Mouse (Mus musculus) limb, embryonic 10.5 days (tissue): ENCODE results near the gene Mpv17. TPM values are rescaled to one million over a fixed set of nuclear protein-coding genes. Genes with fewer than 3 reads are reported as not detected.

Source experiments
- polyA plus RNA-seq: library from polyadenylated mRNA; unstranded; fragments of >200 nt; fragmentation: Nextera tagmentation; extraction: Ambion mirVana; gene quantifications from 2 replicates; pipeline ENCODE4 v1.2.1, GENCODE M21; 2016

The Mpv17 gene
- polyA plus RNA-seq, 1 experiment from 2014 or later: 66.0 TPM

Other genes starting within 250 kb of the Mpv17 start
- 403 and 414 TPM in 2 replicates for gene Ost4, start 246.5 kb downstream of the Mpv17 start, polyA plus RNA-seq
- gene Emilin1, start 240.8 kb downstream of the Mpv17 start, polyA plus RNA-seq: 202 and 241 TPM in 2 replicates
- gene Khk, start 232.8 kb downstream of the Mpv17 start, polyA plus RNA-seq: 7.1 and 7.8 TPM in 2 replicates
- 1.0 and 2.5 TPM in 2 replicates for gene Cgref1, start 208.7 kb downstream of the Mpv17 start, polyA plus RNA-seq
- 139 and 142 TPM in 2 replicates for gene Preb, start 193.9 kb downstream of the Mpv17 start, polyA plus RNA-seq
- gene Tcf23, start 185.6 kb downstream of the Mpv17 start, polyA plus RNA-seq: not detected in 2 replicates
- gene Atraid, start 105.9 kb downstream of the Mpv17 start, polyA plus RNA-seq: 51.8 and 69.7 TPM in 2 replicates
- 10.4 and 10.8 TPM in 2 replicates for gene Slc5a6, start 105.3 kb downstream of the Mpv17 start, polyA plus RNA-seq
- gene Cad, start 99.5 kb downstream of the Mpv17 start, polyA plus RNA-seq: 63.1 and 71.3 TPM in 2 replicates
- gene Dnajc5g, start 48.0 kb downstream of the Mpv17 start, polyA plus RNA-seq: not detected in 2 replicates
- 0.24 and 0.26 TPM in 2 replicates for gene Slc30a3, start 46.0 kb downstream of the Mpv17 start, polyA plus RNA-seq
- gene Trim54, start 37.5 kb downstream of the Mpv17 start, polyA plus RNA-seq: 0.23 TPM in 1 of 2 replicates, not detected in the other
- gene Ucn, start 15.4 kb downstream of the Mpv17 start, polyA plus RNA-seq: not detected in 2 replicates
- gene Gm29609, start 25.7 kb upstream of the Mpv17 start, polyA plus RNA-seq: 1.0 and 1.3 TPM in 2 replicates
- gene Gtf3c2, start 25.9 kb upstream of the Mpv17 start, polyA plus RNA-seq: 120 and 136 TPM in 2 replicates
- gene Snx17, start 39.0 kb upstream of the Mpv17 start, polyA plus RNA-seq: 128 and 140 TPM in 2 replicates
- gene Eif2b4, start 39.2 kb upstream of the Mpv17 start, polyA plus RNA-seq: 85.7 and 89.6 TPM in 2 replicates
- 11.8 and 11.9 TPM in 2 replicates for gene Zfp513, start 48.1 kb upstream of the Mpv17 start, polyA plus RNA-seq
- 189 and 210 TPM in 2 replicates for gene Ppm1g, start 66.4 kb upstream of the Mpv17 start, polyA plus RNA-seq
- gene Nrbp1, start 86.6 kb upstream of the Mpv17 start, polyA plus RNA-seq: 118 and 133 TPM in 2 replicates
- 0.40 and 0.48 TPM in 2 replicates for gene Gm9970, start 87.0 kb upstream of the Mpv17 start, polyA plus RNA-seq
- 18.3 and 26.7 TPM in 2 replicates for gene Krtcap3, start 97.4 kb upstream of the Mpv17 start, polyA plus RNA-seq
- 34.7 and 48.6 TPM in 2 replicates for gene Ift172, start 136.9 kb upstream of the Mpv17 start, polyA plus RNA-seq
- gene Fndc4, start 141.8 kb upstream of the Mpv17 start, polyA plus RNA-seq: 69.0 and 70.6 TPM in 2 replicates
- gene Gckr, start 143.2 kb upstream of the Mpv17 start, polyA plus RNA-seq: 0.31 TPM in 1 of 2 replicates, not detected in the other